ENCODE assay signal across 8 mouse cellular contexts in genomic region chr17:67303326-67304099, GRCm38 (mm10). TPM values are rescaled to one million over a fixed set of nuclear protein-coding genes. Genes with fewer than 3 reads are reported as not detected.
DNase-seq lines count a peak whose midpoint lies in the region; ATAC-seq and TF ChIP-seq lines count a peak whose summit lies in the region.

No protein-coding gene starts in this region.

- H3K9ac ChIP-seq in heart, embryonic 11.5 days (ENCODE audit: low read depth, low read length): no peak overlapping the region
- H3K9ac ChIP-seq in limb, embryonic 15.5 days: no peak overlapping the region
- H3K9ac ChIP-seq in intestine, postnatal 0 days (ENCODE audit: low read depth, low read length): no peak overlapping the region
- no peak overlapping the region for H3K9ac ChIP-seq in midbrain, embryonic 13.5 days (replicated peaks)

- no peak overlapping the region for H3K4me3 ChIP-seq in heart, embryonic 11.5 days (ENCODE audit: low read depth, low read length)
- no peak overlapping the region for H3K4me3 ChIP-seq in limb, embryonic 15.5 days
- H3K4me3 ChIP-seq in intestine, postnatal 0 days (ENCODE audit: low read depth, low read length): no peak overlapping the region
- no peak overlapping the region for H3K4me3 ChIP-seq in midbrain, embryonic 13.5 days (replicated peaks)

- 73% methylated on average over 18 of the region's 18 CpGs for WGBS in heart, embryonic 11.5 days (ENCODE audit: insufficient replicate concordance)
- whole genome bisulfite sequencing in limb, embryonic 15.5 days: 52% methylated on average over 18 of the region's 18 CpGs
- 80% methylated on average over 18 of the region's 18 CpGs for WGBS in intestine, postnatal 0 days
- 76% methylated on average over 18 of the region's 18 CpGs for WGBS in midbrain, embryonic 13.5 days

- no peak overlapping the region for H3K27ac ChIP-seq in heart, embryonic 11.5 days (ENCODE audit: low read depth, low read length)
- peak overlapping the region; percentile 74; the same call in 1 of the 2 replicates for H3K27ac ChIP-seq in limb, embryonic 15.5 days
- H3K27ac ChIP-seq in intestine, postnatal 0 days (ENCODE audit: low read depth, low read length): no peak overlapping the region
- no peak overlapping the region for H3K27ac ChIP-seq in midbrain, embryonic 13.5 days

- TF ChIP-seq CTCF in intestine, postnatal 0 days (IDR thresholded peaks at IDR 0.05; ENCODE audit: low read depth): no peak

- ATAC-seq in heart, embryonic 11.5 days (replicated peaks; ENCODE audit: insufficient number of reproducible peaks, low FRiP score, low TSS enrichment): no peak
- peak; percentile 70; the same call in 1 of the 2 replicates for ATAC-seq in limb, embryonic 15.5 days (ENCODE audit: insufficient number of reproducible peaks, low FRiP score, low TSS enrichment, low read depth)
- no peak for ATAC-seq in intestine, postnatal 0 days
- no peak for ATAC-seq in midbrain, embryonic 13.5 days

- peak; percentile 62 to 65 for DNase-seq in cerebellum, postnatal 14 days
- DNase-seq in cerebellum, adult 9-11 months: no peak
- peak; percentile 52 for DNase-seq in Muller cell, postnatal 12 days (ENCODE audit: inconsistent ontology term)
- no peak for DNase-seq in layer of hippocampus, adult 9-10 months (ENCODE audit: low spot score)

- H3K36me3 ChIP-seq in heart, embryonic 11.5 days (ENCODE audit: control insufficient read depth, insufficient read depth, low read length): no peaks in the 10 kb centered on the region
- no peaks in the 10 kb centered on the region for H3K36me3 ChIP-seq in limb, embryonic 15.5 days
- no peaks in the 10 kb centered on the region for H3K36me3 ChIP-seq in intestine, postnatal 0 days (ENCODE audit: control insufficient read depth, insufficient read depth)
- H3K36me3 ChIP-seq in midbrain, embryonic 13.5 days: no peaks in the 10 kb centered on the region

- peaks cover 7% of the 10 kb centered on the region; the same call in 1 of the 2 replicates for H3K4me1 ChIP-seq in heart, embryonic 11.5 days (ENCODE audit: control insufficient read depth, insufficient read depth, low read length)
- H3K4me1 ChIP-seq in limb, embryonic 15.5 days: peaks cover 24% of the 10 kb centered on the region
- no peaks in the 10 kb centered on the region for H3K4me1 ChIP-seq in intestine, postnatal 0 days (replicated peaks; ENCODE audit: control insufficient read depth, insufficient read depth, low read length)
- H3K4me1 ChIP-seq in midbrain, embryonic 13.5 days (replicated peaks): peaks cover 8% of the 10 kb centered on the region

- no peaks in the 10 kb centered on the region for H3K9me3 ChIP-seq in heart, embryonic 11.5 days (replicated peaks; ENCODE audit: control insufficient read depth, low read length)
- H3K9me3 ChIP-seq in limb, embryonic 15.5 days: no peaks in the 10 kb centered on the region
- no peaks in the 10 kb centered on the region for H3K9me3 ChIP-seq in intestine, postnatal 0 days (ENCODE audit: control insufficient read depth)
- H3K9me3 ChIP-seq in midbrain, embryonic 13.5 days: no peaks in the 10 kb centered on the region

- no peaks in the 10 kb centered on the region for H3K27me3 ChIP-seq in heart, embryonic 11.5 days (ENCODE audit: control insufficient read depth, insufficient read depth, low read length)
- H3K27me3 ChIP-seq in limb, embryonic 15.5 days: no peaks in the 10 kb centered on the region
- H3K27me3 ChIP-seq in intestine, postnatal 0 days (replicated peaks; ENCODE audit: control insufficient read depth, insufficient read depth, low read length): no peaks in the 10 kb centered on the region
- no peaks in the 10 kb centered on the region for H3K27me3 ChIP-seq in midbrain, embryonic 13.5 days

- peak overlapping the region; percentile 1; the same call in 1 of the 2 replicates for H3K4me2 ChIP-seq in heart, embryonic 11.5 days
- peak overlapping the region; percentile 27 for H3K4me2 ChIP-seq in limb, embryonic 15.5 days
- no peak overlapping the region for H3K4me2 ChIP-seq in intestine, postnatal 0 days (replicated peaks; ENCODE audit: low read depth)
- no peak overlapping the region for H3K4me2 ChIP-seq in midbrain, embryonic 13.5 days (replicated peaks)

RNA-seq across cellular contexts. Expression of gene Ptprm, which starts 50.7 kb away (rescaled TPM):
- 15.9 and 16.0 TPM in 2 replicates for polyA plus RNA-seq in heart, embryonic 11.5 days (2014; fragmentation: Nextera tagmentation; extraction: Ambion mirVana)
- 17.4 and 17.7 TPM in 2 replicates for polyA plus RNA-seq in limb, embryonic 15.5 days (2015; fragmentation: Nextera tagmentation; extraction: Ambion mirVana)
- polyA plus RNA-seq in intestine, postnatal 0 days (2015; fragmentation: Nextera tagmentation; extraction: Ambion mirVana): 5.2 and 5.4 TPM in 2 replicates
- polyA plus RNA-seq in midbrain, embryonic 13.5 days (2015; fragmentation: Nextera tagmentation; extraction: Ambion mirVana): 9.2 and 10.6 TPM in 2 replicates

Comparison
In these comparisons a context has a peak if more than half of its experiments do, and no peak if none do; other contexts are left out.
1. DNase-seq: peak in cerebellum, postnatal 14 days (2 of 2) and Muller cell, postnatal 12 days (single experiment); none in cerebellum, adult 9-11 months (single experiment) and layer of hippocampus, adult 9-10 months (single experiment).
2. H3K4me2 ChIP-seq: peak in heart, embryonic 11.5 days (single experiment) and limb, embryonic 15.5 days (single experiment); none in intestine, postnatal 0 days (single experiment) and midbrain, embryonic 13.5 days (single experiment).